Mouse (Mus musculus) yolk sac, embryonic 10.5 days (tissue): Measurements from ENCODE around the gene Dhrs7b.

ENCODE experiments used
- DNase-seq: peaks from one replicate; pipeline ENCODE4 v3.0.0-alpha.2; 2017; ENCODE audit warnings: low spot score

The Dhrs7b gene

GRCm38 (mm10) chr11:60895915-60896314, 65.5 kb downstream of the Dhrs7b start:
- DNase-seq: peak; percentile 29

GRCm38 (mm10) chr11:60902001-60902400, 71.6 kb downstream of the Dhrs7b start:
- no peak for DNase-seq

GRCm38 (mm10) chr11:60902486-60902885, 72.1 kb downstream of the Dhrs7b start:
- peak; percentile 66 for DNase-seq

- DNase-seq: no peak
Measured at GRCm38 (mm10) chr11:60903661-60904061, 73.2 kb downstream of the Dhrs7b start.

GRCm38 (mm10) chr11:60905407-60906120, 75.1 kb downstream of the Dhrs7b start:
- DNase-seq: no peak

- no peak for DNase-seq
Measured at GRCm38 (mm10) chr11:60906449-60906848, 76.0 kb downstream of the Dhrs7b start.

- DNase-seq: no peak
Measured at GRCm38 (mm10) chr11:60908073-60908472, 77.6 kb downstream of the Dhrs7b start.

GRCm38 (mm10) chr11:60909626-60910025, 79.2 kb downstream of the Dhrs7b start:
- DNase-seq: no peak
